Comparison of ENCODE assay signal across 8 mouse cellular contexts in genomic region chr6:50678826-50679485, GRCm38 (mm10). TPM values are rescaled to one million over a fixed set of nuclear protein-coding genes. Genes with fewer than 3 reads are reported as not detected.
DNase-seq lines count a peak whose midpoint lies in the region; ATAC-seq lines count a peak whose summit lies in the region.

No protein-coding gene starts in this region.

- peak; percentile 0 for DNase-seq in MEL-GATA-1-ER (ENCODE audit: extremely low read depth, low read depth)
- DNase-seq in cerebellum, adult 11 months: peak; percentile 72
- DNase-seq in layer of hippocampus, postnatal 10 days (ENCODE audit: low spot score in 2 of 2): peak; percentile 84 to 87
- peak; percentile 78 for DNase-seq in lung, postnatal 36 days
- peak; percentile 74 for DNase-seq in right cerebral cortex, adult 18-20 months
- DNase-seq in urinary bladder, adult 2 months (ENCODE audit: low spot score): peak; percentile 27

- 30% methylated on average over 8 of the region's 8 CpGs for WGBS in forebrain, embryonic 15.5 days
- 30% methylated on average over 8 of the region's 8 CpGs for WGBS in hindbrain, embryonic 12.5 days

- H3K27me3 ChIP-seq in forebrain, embryonic 15.5 days: no peaks in the 10 kb centered on the region
- H3K27me3 ChIP-seq in hindbrain, embryonic 12.5 days: no peaks in the 10 kb centered on the region; the same call in 1 of the 2 replicates

- ATAC-seq in forebrain, embryonic 15.5 days (replicated peaks): peak; percentile 80
- ATAC-seq in hindbrain, embryonic 12.5 days (ENCODE audit: low FRiP score): peak; percentile 69

- no peaks in the 10 kb centered on the region for H3K36me3 ChIP-seq in forebrain, embryonic 15.5 days
- no peaks in the 10 kb centered on the region for H3K36me3 ChIP-seq in hindbrain, embryonic 12.5 days

- H3K4me2 ChIP-seq in forebrain, embryonic 15.5 days (replicated peaks): no peak overlapping the region
- H3K4me2 ChIP-seq in hindbrain, embryonic 12.5 days (replicated peaks): no peak overlapping the region

- H3K4me1 ChIP-seq in forebrain, embryonic 15.5 days: peaks cover 13% of the 10 kb centered on the region
- H3K4me1 ChIP-seq in hindbrain, embryonic 12.5 days: peaks cover 16% of the 10 kb centered on the region

- no peak overlapping the region for H3K9ac ChIP-seq in forebrain, embryonic 15.5 days (replicated peaks)
- H3K9ac ChIP-seq in hindbrain, embryonic 12.5 days: no peak overlapping the region

- H3K27ac ChIP-seq in forebrain, embryonic 15.5 days (replicated peaks): no peak overlapping the region
- H3K27ac ChIP-seq in hindbrain, embryonic 12.5 days: no peak overlapping the region

- no peaks in the 10 kb centered on the region for H3K9me3 ChIP-seq in forebrain, embryonic 15.5 days
- H3K9me3 ChIP-seq in hindbrain, embryonic 12.5 days (replicated peaks): no peaks in the 10 kb centered on the region

- H3K4me3 ChIP-seq in forebrain, embryonic 15.5 days: no peak overlapping the region
- no peak overlapping the region for H3K4me3 ChIP-seq in hindbrain, embryonic 12.5 days

RNA-seq across cellular contexts. Expression of gene Npvf, which starts 24.7 kb away (rescaled TPM):
- 1.0 TPM in 1 of 2 replicates, not detected in the other for polyA plus RNA-seq in forebrain, embryonic 15.5 days (2015; fragmentation: Nextera tagmentation; extraction: Ambion mirVana)
- not detected in 2 replicates for polyA plus RNA-seq in hindbrain, embryonic 12.5 days (2016; fragmentation: Nextera tagmentation; extraction: Ambion mirVana)
- total RNA-seq in layer of hippocampus, postnatal 10 days (2021): not detected
- polyA plus RNA-seq in urinary bladder, adult 2 months (2012; rRNA removed): not detected in 2 replicates

Comparison
In these comparisons a context has a peak if more than half of its experiments do, and no peak if none do; other contexts are left out.
1. DNase-seq: peak in every context shown above with its lines; median percentile 86 in layer of hippocampus, postnatal 10 days; 78 in lung, postnatal 36 days; 74 in right cerebral cortex, adult 18-20 months; 72 in cerebellum, adult 11 months; 27 in urinary bladder, adult 2 months; 0 in MEL-GATA-1-ER.